Mouse (Mus musculus) activated CD4-positive, CD25-positive, alpha-beta regulatory T cell, adult 9 weeks (primary cell): Measurements from ENCODE around the gene Tox4. TPM values are rescaled to one million over a fixed set of nuclear protein-coding genes. Genes with fewer than 3 reads are reported as not detected.

ENCODE experiments used
- polyA plus RNA-seq: library from polyadenylated mRNA; unstranded; fragments of 100-300 nt; shearing (Covaris generic); gene quantifications from one replicate; pipeline ENCODE4 v1.2.1, GENCODE M21; 2017

Gene Tox4
- polyA plus RNA-seq: 107 TPM

GRCm38 (mm10) chr14:52278932-52279746 is at the start of gene Tox4, which contains the start of gene Rab2b:
Gene Tox4 (plus strand): TSS chr14:52279146.
Gene Rab2b (minus strand): TSS chr14:52279545.

GRCm38 (mm10) chr14:52257484-52258213 is 21.3 kb upstream of the Tox4 start, which contains the start of gene Chd8:
Gene Chd8 (minus strand): TSS chr14:52257780.

GRCm38 (mm10) chr14:52304644-52305271 is 25.8 kb downstream of the Tox4 start, which contains the start of gene Mettl3:
Gene Mettl3 (minus strand): TSS chr14:52305128.

GRCm38 (mm10) chr14:52327910-52328812 is 49.2 kb downstream of the Tox4 start, which contains the start of gene Sall2:
Gene Sall2 (minus strand): TSS chr14:52328762.

Other genes with a start within 250 kb of the Tox4 start
- gene Olfr221, start 236.7 kb upstream of the Tox4 start, polyA plus RNA-seq: not detected
- gene Hnrnpc, start 175.1 kb upstream of the Tox4 start, polyA plus RNA-seq: 631 TPM
- gene Rpgrip1, start 168.4 kb upstream of the Tox4 start, polyA plus RNA-seq: 6.1 TPM
- 30.1 TPM for gene Supt16, start 81.7 kb upstream of the Tox4 start, polyA plus RNA-seq
- 51.7 TPM for gene Chd8, start 21.4 kb upstream of the Tox4 start, polyA plus RNA-seq
- 22.2 TPM for gene Rab2b, start 399 bp downstream of the Tox4 start, polyA plus RNA-seq
- gene Mettl3, start 26.0 kb downstream of the Tox4 start, polyA plus RNA-seq: 72.0 TPM
- 3.9 TPM for gene Sall2, start 49.6 kb downstream of the Tox4 start, polyA plus RNA-seq
- not detected for gene Olfr1513, start 77.3 kb downstream of the Tox4 start, polyA plus RNA-seq
- not detected for gene Olfr1512, start 100.0 kb downstream of the Tox4 start, polyA plus RNA-seq
- not detected for gene Olfr1511, start 118.2 kb downstream of the Tox4 start, polyA plus RNA-seq
- gene Olfr1510, start 135.2 kb downstream of the Tox4 start, polyA plus RNA-seq: not detected
- gene Olfr1509, start 163.8 kb downstream of the Tox4 start, polyA plus RNA-seq: not detected
- not detected for gene Olfr1508, start 188.3 kb downstream of the Tox4 start, polyA plus RNA-seq
- not detected for gene Olfr1507, start 216.6 kb downstream of the Tox4 start, polyA plus RNA-seq